In genomic region chr9:63703236-63703785, GRCm38 (mm10) we compare ENCODE assay signal across 13 mouse cellular contexts. TPM values are rescaled to one million over a fixed set of nuclear protein-coding genes. Genes with fewer than 3 reads are reported as not detected.
DNase-seq lines count a peak whose midpoint lies in the region; ATAC-seq and TF ChIP-seq lines count a peak whose summit lies in the region.
"Had no signal": no experiment of that assay in that cellular context is flagged by ENCODE, and none has a peak within 500 bp of the region (broad histone marks: within the 10 kb centered on the region; RNA-seq: fewer than 3 reads in every experiment).

No protein-coding gene starts in this region.

- 0 out of 2 replicates have a peak overlapping the region, but pooled peaks have one; percentile 57 for H3K27ac ChIP-seq in embryonic facial prominence, embryonic 13.5 days
- H3K27ac ChIP-seq in liver, postnatal 0 days (ENCODE audit: low read depth) = no peak overlapping the region
- H3K27ac ChIP-seq: liver, embryonic 15.5 days; midbrain, embryonic 15.5 days had no signal

- 0 out of 2 replicates have a peak, but pooled peaks cover 1% of the 10 kb centered on the region for H3K36me3 ChIP-seq in embryonic facial prominence, embryonic 13.5 days
- no peaks in the 10 kb centered on the region for H3K36me3 ChIP-seq in liver, postnatal 0 days (replicated peaks; ENCODE audit: insufficient read depth, low read length)
- H3K36me3 ChIP-seq: heart, embryonic 12.5 days; liver, embryonic 15.5 days; midbrain, embryonic 15.5 days had no signal

- H3K4me3 ChIP-seq in embryonic facial prominence, embryonic 13.5 days = no peak overlapping the region
- H3K4me3 ChIP-seq in liver, postnatal 0 days (ENCODE audit: low read depth, low read length) = no peak overlapping the region
- H3K4me3 ChIP-seq: heart, embryonic 12.5 days; liver, embryonic 15.5 days; megakaryocyte, embryonic 14.5 days; midbrain, embryonic 15.5 days had no signal

- peak overlapping the region; percentile 39; the same call in 1 of the 2 replicates for H3K4me2 ChIP-seq in embryonic facial prominence, embryonic 13.5 days
- H3K4me2 ChIP-seq in liver, postnatal 0 days (ENCODE audit: low read depth, low read length) = no peak overlapping the region
- H3K4me2 ChIP-seq: liver, embryonic 15.5 days; midbrain, embryonic 15.5 days had no signal

- WGBS in embryonic facial prominence, embryonic 13.5 days = 82% methylated on average over 7 of the region's 7 CpGs
- 73% methylated on average over 7 of the region's 7 CpGs for WGBS in liver, postnatal 0 days (ENCODE audit: insufficient replicate concordance)

- ATAC-seq in embryonic facial prominence, embryonic 13.5 days (ENCODE audit: insufficient number of reproducible peaks, insufficient read depth, low FRiP score, low TSS enrichment, low read depth) = no peak
- ATAC-seq in liver, postnatal 0 days = no peak
- ATAC-seq: CD4-positive, CD25-positive, alpha-beta regulatory T cell, adult 4 months; midbrain, embryonic 15.5 days had no signal

- no peaks in the 10 kb centered on the region for H3K27me3 ChIP-seq in embryonic facial prominence, embryonic 13.5 days
- no peaks in the 10 kb centered on the region for H3K27me3 ChIP-seq in liver, postnatal 0 days (ENCODE audit: insufficient read depth, low read length)
- H3K27me3 ChIP-seq: heart, embryonic 12.5 days; liver, embryonic 15.5 days; megakaryocyte, embryonic 14.5 days; midbrain, embryonic 15.5 days had no signal

- peaks cover 85% of the 10 kb centered on the region for H3K4me1 ChIP-seq in embryonic facial prominence, embryonic 13.5 days
- peaks cover 63% of the 10 kb centered on the region for H3K4me1 ChIP-seq in liver, postnatal 0 days (ENCODE audit: insufficient read depth)

- H3K9me3 ChIP-seq in embryonic facial prominence, embryonic 13.5 days = no peaks in the 10 kb centered on the region
- no peaks in the 10 kb centered on the region for H3K9me3 ChIP-seq in liver, postnatal 0 days (ENCODE audit: low read length)
- H3K9me3 ChIP-seq: heart, embryonic 12.5 days; liver, embryonic 15.5 days; megakaryocyte, embryonic 14.5 days; midbrain, embryonic 15.5 days had no signal

- H3K9ac ChIP-seq in embryonic facial prominence, embryonic 13.5 days = no peak overlapping the region
- no peak overlapping the region for H3K9ac ChIP-seq in liver, postnatal 0 days (replicated peaks)
- H3K9ac ChIP-seq: heart, embryonic 12.5 days; liver, embryonic 15.5 days; midbrain, embryonic 15.5 days had no signal

- no peak for TF ChIP-seq EP300 in liver, postnatal 0 days (IDR thresholded peaks at IDR 0.05; ENCODE audit: low read depth)

- no peak for TF ChIP-seq CTCF in liver, postnatal 0 days (IDR thresholded peaks at IDR 0.05; ENCODE audit: low read depth)

- DNase-seq in kidney, adult 11 months = peak; percentile 55
- DNase-seq in kidney, postnatal 4 days = no peak
- DNase-seq in 416B (ENCODE audit: low read depth) (peak; percentile 40), adipocyte (ENCODE audit: low spot score) (no peak)
- peak; percentile 42 to 61 for DNase-seq in kidney, postnatal 36 days
- no peak for DNase-seq in liver, postnatal 0 days
- DNase-seq: cerebellum, adult 18-20 months had no signal

RNA-seq across cellular contexts. Expression of gene Smad3, which starts 54.5 kb away (rescaled TPM):
- 29.8 and 30.9 TPM in 2 replicates for polyA plus RNA-seq in embryonic facial prominence, embryonic 13.5 days (2015; fragmentation: Nextera tagmentation; extraction: Ambion mirVana)
- 1.9 and 2.1 TPM in 2 replicates for polyA plus RNA-seq in liver, postnatal 0 days (2015; fragmentation: Nextera tagmentation; extraction: Ambion mirVana)

Comparison
In these comparisons a context has a peak if more than half of its experiments do, and no peak if none do; other contexts are left out.
1. DNase-seq: peak in kidney, adult 11 months (single experiment), 416B (single experiment) and kidney, postnatal 36 days (2 of 2); none in kidney, postnatal 4 days (0 of 2), adipocyte (single experiment) and liver, postnatal 0 days (single experiment).
2. RNA of gene Smad3, which starts 54.5 kb away (polyA plus RNA-seq): 29.8 to 30.9 TPM in embryonic facial prominence, embryonic 13.5 days; 1.9 to 2.1 TPM in liver, postnatal 0 days; every median in the first group is over 10 times any median in the second.